Mouse (Mus musculus) midbrain, embryonic 14.5 days (tissue): ENCODE data around the gene Plcb1. TPM values are rescaled to one million over a fixed set of nuclear protein-coding genes. Genes with fewer than 3 reads are reported as not detected.

Experiments
- ATAC-seq: fragments of 200-750 bp; cut with Nextera tagmentation; 2 replicates; pipeline ENCODE4 v1.8.0; 2017; ENCODE audit warnings: moderate number of reproducible peaks, moderate library complexity; ENCODE audit not compliant: low FRiP score, low TSS enrichment
- DNase-seq: peaks from one replicate; pipeline ENCODE4 v3.0.0-alpha.2; 2015
- H3K27ac ChIP-seq: fragments of 300-500 bp; sonication (generic); replicated peaks from 2 replicates; pipeline ENCODE4 v1.5.1; 2014; ENCODE audit warnings: mild to moderate bottlenecking, low read depth, low read length, moderate library complexity
- H3K27me3 ChIP-seq: fragments of 300-500 bp; sonication (generic); 2 replicates; pipeline ENCODE4 v1.6.1; 2014; ENCODE audit warnings: low read length, control low read depth, mixed read lengths; ENCODE audit not compliant: control insufficient read depth, insufficient read depth
- H3K36me3 ChIP-seq: fragments of 300-500 bp; sonication (generic); 2 replicates; pipeline ENCODE4 v1.6.1; 2014; ENCODE audit warnings: low read length, control low read depth; ENCODE audit not compliant: control insufficient read depth, insufficient read depth
- H3K4me1 ChIP-seq: fragments of 300-500 bp; sonication (generic); 2 replicates; pipeline ENCODE4 v1.6.1; 2014; ENCODE audit warnings: mild to moderate bottlenecking, antibody characterized with exemption, low read length, control low read depth; ENCODE audit not compliant: control insufficient read depth, insufficient read depth
- H3K4me2 ChIP-seq: fragments of 300-500 bp; sonication (generic); 2 replicates; pipeline ENCODE4 v1.6.1; 2014; ENCODE audit warnings: mild to moderate bottlenecking, low read length, moderate library complexity
- H3K4me3 ChIP-seq: fragments of 300-500 bp; sonication (generic); replicated peaks from 2 replicates; pipeline ENCODE4 v1.5.1; 2014; ENCODE audit warnings: low read depth, low read length
- H3K9ac ChIP-seq: fragments of 300-500 bp; sonication (generic); replicated peaks from 2 replicates; pipeline ENCODE4 v1.6.1; 2014; ENCODE audit warnings: mild to moderate bottlenecking, low read length, moderate library complexity
- H3K9me3 ChIP-seq: fragments of 300-500 bp; sonication (generic); 2 replicates; pipeline ENCODE4 v1.6.1; 2016; ENCODE audit warnings: low read length, control low read depth, mixed read lengths; ENCODE audit not compliant: control insufficient read depth
- WGBS: fragments of 180-500 bp; shearing (Covaris S2); extraction: QIAGEN DNeasy Blood & Tissue Kit; methylation state at CpG from one replicate; pipeline ENCODE4 v1.1.7; 2014; 5-methylcytosine and 5-hydroxymethylcytosine counted together
- polyA plus RNA-seq: library from polyadenylated mRNA; unstranded; fragments of >200 nt; fragmentation: Nextera tagmentation; extraction: Ambion mirVana; gene quantifications from 2 replicates; pipeline ENCODE4 v1.2.1, GENCODE M21; 2014

The Plcb1 gene
- polyA plus RNA-seq, 1 experiment from 2014 or later: 30.7 TPM

DNA sequence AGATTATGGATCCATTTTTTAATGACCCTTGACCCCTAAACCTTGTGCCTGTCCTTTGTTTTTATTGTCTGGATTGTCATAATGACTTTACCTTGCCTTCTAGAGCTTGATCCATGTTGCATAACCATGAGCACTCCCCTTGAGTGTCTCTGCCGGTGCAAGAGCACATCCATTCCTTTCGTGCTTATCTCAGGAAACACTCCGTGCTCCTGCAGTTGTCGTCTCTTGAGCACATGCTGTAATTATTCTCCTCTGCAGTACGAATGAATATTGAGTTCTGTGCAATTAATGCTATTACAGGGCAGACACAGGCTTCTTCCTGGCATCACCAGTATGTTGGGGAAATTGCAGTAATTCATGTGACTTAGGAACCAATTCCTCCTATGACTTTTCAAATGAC lies 166.2 kb downstream of the Plcb1 start:
- DNase-seq (no peak), ATAC-seq (no peak)
- Histone ChIP-seq H3K4me2 (no peak overlapping the region), H3K27ac (no peak overlapping the region), H3K36me3 (no peaks in the 10 kb centered on the region), H3K27me3 (no peaks in the 10 kb centered on the region), H3K4me1 (no peaks in the 10 kb centered on the region), H3K9me3 (no peaks in the 10 kb centered on the region), H3K9ac (no peak overlapping the region), H3K4me3 (no peak overlapping the region)
- 79% methylated on average over 5 of the region's 5 CpGs for WGBS

GRCm38 (mm10) chr2:134956436-134956835 lies 170.6 kb downstream of the Plcb1 start:
- 88% methylated on average over 4 of the region's 4 CpGs for WGBS
- H3K4me1 ChIP-seq: no peaks in the 10 kb centered on the region
- H3K27ac ChIP-seq: no peak overlapping the region
- H3K9ac ChIP-seq: no peak overlapping the region
- no peaks in the 10 kb centered on the region for H3K27me3 ChIP-seq
- H3K9me3 ChIP-seq: no peaks in the 10 kb centered on the region
- ATAC-seq: no peak
- no peak for DNase-seq
- H3K4me2 ChIP-seq: no peak overlapping the region
- no peaks in the 10 kb centered on the region for H3K36me3 ChIP-seq
- no peak overlapping the region for H3K4me3 ChIP-seq

DNA sequence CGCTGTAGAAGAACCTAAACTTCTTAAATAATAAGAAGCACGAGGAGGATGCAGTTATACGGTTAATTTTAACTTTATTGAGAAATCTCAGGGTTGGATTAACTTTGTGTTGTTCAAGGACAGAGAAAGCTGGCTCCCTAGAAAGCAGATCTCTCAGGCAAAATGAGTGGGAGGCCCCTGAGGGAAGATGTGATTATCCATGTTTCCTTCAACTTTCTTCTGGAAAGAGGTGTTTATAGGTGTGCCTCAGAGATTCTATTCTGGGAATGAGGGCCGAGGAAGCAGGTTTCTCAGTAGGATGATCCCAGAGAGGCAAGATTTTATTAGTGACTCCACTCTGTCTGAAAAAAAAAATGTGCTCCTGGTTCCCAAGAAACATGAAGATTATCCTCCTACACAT lies 180.3 kb downstream of the Plcb1 start:
- ATAC-seq (no peak), DNase-seq (no peak)
- Histone ChIP-seq H3K27me3 (no peaks in the 10 kb centered on the region), H3K4me2 (no peak overlapping the region), H3K9ac (no peak overlapping the region), H3K4me3 (no peak overlapping the region), H3K9me3 (no peaks in the 10 kb centered on the region), H3K36me3 (no peaks in the 10 kb centered on the region), H3K27ac (no peak overlapping the region), H3K4me1 (no peaks in the 10 kb centered on the region)
- WGBS: 83% methylated on average over 4 of the region's 4 CpGs

GRCm38 (mm10) chr2:134968380-134968779 lies 182.5 kb downstream of the Plcb1 start:
- Histone ChIP-seq H3K9ac (no peak overlapping the region), H3K36me3 (no peaks in the 10 kb centered on the region), H3K4me2 (no peak overlapping the region), H3K27ac (no peak overlapping the region), H3K9me3 (no peaks in the 10 kb centered on the region), H3K27me3 (no peaks in the 10 kb centered on the region), H3K4me3 (no peak overlapping the region), H3K4me1 (no peaks in the 10 kb centered on the region)
- ATAC-seq (no peak), DNase-seq (no peak)
- 76% methylated on average over 3 of the region's 3 CpGs for WGBS

GRCm38 (mm10) chr2:134972376-134972775 lies 186.5 kb downstream of the Plcb1 start:
- no peak overlapping the region for H3K9ac ChIP-seq
- H3K36me3 ChIP-seq: no peaks in the 10 kb centered on the region
- DNase-seq: no peak
- 93% methylated on average over 6 of the region's 6 CpGs for WGBS
- H3K4me1 ChIP-seq: no peaks in the 10 kb centered on the region
- no peak overlapping the region for H3K27ac ChIP-seq
- H3K4me3 ChIP-seq: no peak overlapping the region
- H3K9me3 ChIP-seq: no peaks in the 10 kb centered on the region
- H3K27me3 ChIP-seq: no peaks in the 10 kb centered on the region
- no peak for ATAC-seq
- H3K4me2 ChIP-seq: no peak overlapping the region

- H3K9me3 ChIP-seq: no peaks in the 10 kb centered on the region
- WGBS: 73% methylated on average over 6 of the region's 6 CpGs
- H3K4me2 ChIP-seq: no peak overlapping the region
- no peak overlapping the region for H3K27ac ChIP-seq
- no peaks in the 10 kb centered on the region for H3K27me3 ChIP-seq
- H3K4me3 ChIP-seq: no peak overlapping the region
- H3K36me3 ChIP-seq: no peaks in the 10 kb centered on the region
- no peak overlapping the region for H3K9ac ChIP-seq
- ATAC-seq (no peak), DNase-seq (no peak)
- H3K4me1 ChIP-seq: no peaks in the 10 kb centered on the region
Measured at GRCm38 (mm10) chr2:134974711-134975110, 188.8 kb downstream of the Plcb1 start.

DNA sequence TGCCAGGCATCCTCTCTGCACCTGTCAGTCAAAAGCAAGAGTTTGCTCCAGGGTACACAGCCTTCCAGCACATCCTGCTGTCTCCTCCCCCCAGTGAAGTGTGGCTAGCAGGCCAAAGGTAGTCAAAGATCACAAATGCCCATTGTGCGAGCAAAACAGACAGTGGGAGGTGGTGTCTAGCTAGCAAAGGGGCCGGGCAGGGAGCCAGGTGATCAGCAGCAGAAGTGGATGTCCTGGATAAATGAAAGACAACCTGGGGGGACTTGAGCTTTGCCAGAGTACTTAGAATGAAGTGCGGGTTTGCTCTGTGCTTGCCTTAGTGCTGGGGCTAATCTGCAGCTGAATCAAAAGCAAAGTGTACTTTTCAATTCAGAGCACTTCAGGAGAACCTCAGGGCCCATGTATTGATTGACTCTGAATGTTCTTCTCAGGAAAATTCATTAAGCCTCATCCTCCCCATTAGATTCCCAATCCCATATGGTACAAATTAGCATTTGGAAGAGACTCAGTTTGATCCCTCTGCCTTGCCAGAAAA lies 191.0 kb downstream of the Plcb1 start:
- Histone ChIP-seq H3K4me1 (no peaks in the 10 kb centered on the region), H3K27me3 (no peaks in the 10 kb centered on the region), H3K4me2 (no peak overlapping the region), H3K9ac (no peak overlapping the region), H3K36me3 (no peaks in the 10 kb centered on the region), H3K9me3 (no peaks in the 10 kb centered on the region), H3K4me3 (no peak overlapping the region), H3K27ac (no peak overlapping the region)
- peak; percentile 39 for DNase-seq
- peak; percentile 20; the same call in 1 of the 2 replicates for ATAC-seq
- WGBS: 35% methylated on average over 3 of the region's 3 CpGs

DNA sequence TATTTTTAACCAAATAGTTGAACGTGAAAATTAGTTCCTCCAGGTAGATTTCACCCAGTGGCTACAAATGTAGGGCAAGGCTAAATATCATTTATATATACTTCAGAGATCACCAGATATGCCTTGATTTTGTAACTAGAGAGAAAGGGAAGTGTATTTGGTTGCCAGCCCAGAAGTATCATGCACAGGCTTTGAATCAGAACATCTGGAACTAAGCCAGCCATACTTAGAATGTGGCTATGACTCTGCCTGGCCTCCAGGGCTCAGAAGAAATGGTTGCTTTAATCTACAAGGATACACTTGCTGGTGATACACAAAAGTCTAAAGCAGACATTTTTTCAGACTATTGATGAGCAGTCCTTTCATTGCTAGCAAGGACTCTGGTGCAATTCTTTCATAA lies 191.8 kb downstream of the Plcb1 start:
- DNase-seq: no peak
- Histone ChIP-seq H3K4me3 (no peak overlapping the region), H3K27me3 (no peaks in the 10 kb centered on the region), H3K9ac (no peak overlapping the region), H3K27ac (no peak overlapping the region), H3K36me3 (no peaks in the 10 kb centered on the region), H3K4me1 (no peaks in the 10 kb centered on the region), H3K9me3 (no peaks in the 10 kb centered on the region), H3K4me2 (no peak overlapping the region)
- ATAC-seq: no peak
- 89% methylated on average over 1 of the region's 1 CpGs for whole genome bisulfite sequencing

DNA sequence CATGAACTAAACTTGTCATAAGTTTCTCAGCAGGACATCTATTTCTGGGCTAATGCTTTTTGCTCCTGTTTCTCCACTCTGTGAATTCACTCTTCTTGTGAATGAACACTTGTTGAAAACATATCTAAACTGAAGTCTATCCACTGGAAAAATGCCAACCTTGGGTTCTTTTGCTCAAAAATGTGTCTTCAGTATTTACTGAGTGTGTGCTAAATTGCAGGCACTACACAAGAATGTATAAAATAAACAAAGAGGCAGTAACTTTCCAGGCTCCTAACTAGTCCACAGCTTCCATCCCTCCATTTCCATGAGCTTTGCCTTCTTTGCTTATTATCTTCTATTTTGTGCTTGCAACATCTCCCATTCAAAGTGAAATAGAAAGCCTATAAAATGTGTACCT lies 195.5 kb downstream of the Plcb1 start:
- DNase-seq: no peak
- ATAC-seq: no peak
- no peaks in the 10 kb centered on the region for H3K36me3 ChIP-seq
- no peak overlapping the region for H3K27ac ChIP-seq
- H3K27me3 ChIP-seq: no peaks in the 10 kb centered on the region
- no peak overlapping the region for H3K9ac ChIP-seq
- H3K4me1 ChIP-seq: no peaks in the 10 kb centered on the region
- no peak overlapping the region for H3K4me3 ChIP-seq
- H3K4me2 ChIP-seq: no peak overlapping the region
- H3K9me3 ChIP-seq: no peaks in the 10 kb centered on the region
